Mouse (Mus musculus): Measurements from ENCODE around the gene Lypd6b.

Gene Lypd6b

GRCm38 (mm10) chr2:49825588-49825987 lies 38.1 kb downstream of the Lypd6b start:
- DNase-seq: no peak

DNA sequence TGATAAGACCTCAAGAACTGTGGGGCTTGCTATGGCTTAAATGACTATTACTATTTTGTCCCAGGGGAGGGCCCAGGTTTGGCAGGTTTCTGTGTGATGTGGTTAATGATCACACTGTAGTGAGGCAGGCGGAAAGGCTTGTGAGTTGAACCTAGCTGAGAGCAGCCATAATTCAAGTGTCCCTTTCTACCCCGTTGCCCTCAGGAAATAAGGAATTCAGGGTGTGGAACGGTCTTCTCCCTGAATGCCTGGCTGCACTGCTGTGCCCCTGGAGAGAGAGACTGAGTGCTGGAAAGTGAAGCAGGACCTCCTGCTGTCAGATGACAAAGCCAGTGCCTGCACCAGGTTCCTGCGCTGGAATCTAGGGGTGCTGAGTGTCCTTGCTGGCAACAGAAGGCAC lies 40.3 kb downstream of the Lypd6b start:
- no peak for DNase-seq

DNA sequence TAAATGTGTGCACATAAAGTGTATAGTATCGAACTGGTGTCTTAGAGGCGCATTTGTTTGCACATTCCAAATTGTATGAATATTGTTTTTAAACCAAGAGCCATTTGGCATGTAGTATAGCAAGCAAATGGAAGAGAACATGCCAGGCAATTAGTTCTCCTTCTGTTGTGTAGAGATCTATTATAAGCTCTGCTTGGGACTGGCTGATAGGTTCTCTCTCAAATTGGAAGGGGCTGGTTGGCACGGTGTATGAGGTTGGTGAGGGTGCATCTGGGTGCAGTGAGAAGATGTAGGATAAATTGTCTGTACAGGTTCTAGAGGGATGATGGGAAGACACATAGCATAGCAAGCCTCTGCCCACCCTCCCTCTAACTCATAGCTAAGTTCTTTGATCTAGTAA lies 42.9 kb downstream of the Lypd6b start:
- DNase-seq: no peak

GRCm38 (mm10) chr2:49832277-49832803 lies 44.9 kb downstream of the Lypd6b start:
- no peak for DNase-seq

- no peak for DNase-seq
These were observed 50.1 kb downstream of the Lypd6b start for GRCm38 (mm10) chr2:49837454-49838059.

DNA sequence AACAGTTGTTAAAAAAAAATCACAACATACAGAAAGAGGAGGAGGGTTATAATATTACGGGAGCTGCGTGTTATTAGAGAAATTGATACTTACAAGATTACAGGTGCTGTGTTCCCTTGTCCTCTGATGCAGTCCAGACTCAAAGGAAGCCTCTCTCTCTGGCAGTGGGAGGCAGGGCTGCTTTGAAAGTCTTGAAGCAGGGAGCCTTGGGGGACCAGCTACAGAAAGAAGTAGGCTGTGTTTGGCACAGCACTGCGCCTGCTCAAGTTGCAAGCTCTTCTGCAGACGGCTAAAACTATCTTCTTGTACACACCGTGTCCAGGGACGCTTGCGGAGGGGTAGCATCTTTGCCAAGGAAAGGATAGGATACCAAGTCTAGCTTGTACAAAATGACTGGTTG lies 51.1 kb downstream of the Lypd6b start:
- DNase-seq: no peak

DNA sequence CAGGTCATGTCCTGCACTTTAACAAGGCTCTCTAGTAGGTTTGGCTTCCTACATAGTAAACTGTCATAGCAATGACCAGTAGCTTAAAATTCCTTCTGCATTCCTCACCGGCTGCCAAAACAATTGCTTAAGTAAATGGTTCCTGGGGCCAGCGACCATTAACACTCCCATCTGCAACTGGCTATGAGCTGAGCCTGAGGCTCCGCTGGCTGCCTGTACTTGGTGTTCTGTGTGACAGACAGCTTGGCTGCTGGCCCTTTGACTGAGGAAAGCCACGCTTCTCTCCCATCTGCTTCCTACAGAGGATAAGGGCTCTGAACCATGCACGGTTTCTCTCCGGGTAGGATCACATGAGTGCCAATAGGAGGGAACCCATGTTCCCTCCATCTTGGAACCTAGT lies 53.1 kb downstream of the Lypd6b start:
- no peak for DNase-seq

GRCm38 (mm10) chr2:49841089-49841488 lies 53.6 kb downstream of the Lypd6b start:
- DNase-seq: no peak

DNA sequence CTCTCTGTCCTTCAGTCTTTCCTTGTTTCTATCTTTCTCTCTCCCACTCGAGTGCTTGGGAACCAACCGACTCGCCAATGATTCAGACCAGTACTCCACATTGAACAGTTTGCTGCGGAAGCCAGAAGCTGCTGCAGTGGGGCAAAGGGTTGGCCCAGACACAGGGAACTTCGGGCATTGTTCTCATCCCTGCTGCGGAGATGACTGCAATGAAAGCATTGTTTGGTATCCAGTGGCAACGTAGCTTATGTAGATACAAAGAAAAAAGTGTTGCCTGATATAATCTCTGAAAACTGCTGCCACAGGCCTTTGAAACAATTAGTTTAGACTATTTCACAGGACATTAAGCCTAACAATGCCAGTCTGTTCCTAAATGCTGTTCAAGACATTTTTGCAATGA lies 57.6 kb downstream of the Lypd6b start:
- no peak for DNase-seq

DNA sequence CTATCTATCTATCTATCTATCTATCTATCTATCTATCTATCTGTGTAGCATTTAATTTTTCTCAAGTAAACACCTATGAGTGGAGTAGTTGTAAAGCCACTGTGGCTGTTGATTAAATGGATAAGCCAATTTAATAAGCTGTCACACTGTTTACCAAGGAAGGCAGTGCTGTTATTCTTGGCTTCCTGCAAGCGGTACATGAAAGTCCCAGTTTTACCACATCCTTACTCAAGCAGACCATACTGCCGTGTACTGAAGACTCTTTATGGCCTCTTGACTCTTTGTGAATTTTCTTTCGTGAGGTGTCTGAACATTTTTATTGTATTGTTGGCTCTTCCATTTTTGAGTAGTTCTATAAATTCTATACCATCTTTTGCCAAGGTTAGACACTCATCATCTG lies 58.6 kb downstream of the Lypd6b start:
- no peak for DNase-seq

DNA sequence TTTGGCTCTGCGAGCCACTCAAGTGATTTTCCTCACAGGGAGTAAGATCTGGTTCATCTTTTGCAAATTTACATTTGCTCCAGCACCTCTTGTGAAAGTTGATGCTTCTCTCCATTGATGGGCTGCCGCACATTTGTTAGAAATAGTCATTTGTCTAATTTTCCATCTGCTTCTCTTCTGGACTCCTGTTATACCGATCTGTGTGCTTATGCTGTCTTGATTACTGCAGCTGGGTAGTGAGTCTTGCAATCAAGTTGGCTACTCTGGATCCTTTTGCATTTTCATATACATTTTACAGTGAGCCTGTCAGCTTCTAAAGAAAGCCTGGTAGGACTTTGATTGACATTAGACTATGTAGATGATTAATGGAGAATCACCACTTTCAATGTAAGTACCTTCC lies 59.4 kb downstream of the Lypd6b start:
- no peak for DNase-seq

- no peak for DNase-seq
These were observed 60.3 kb downstream of the Lypd6b start for GRCm38 (mm10) chr2:49847831-49848230.

GRCm38 (mm10) chr2:49849771-49850170 lies 62.3 kb downstream of the Lypd6b start:
- no peak for DNase-seq

- DNase-seq: no peak
These were observed 64.5 kb downstream of the Lypd6b start for GRCm38 (mm10) chr2:49851977-49852376.

DNA sequence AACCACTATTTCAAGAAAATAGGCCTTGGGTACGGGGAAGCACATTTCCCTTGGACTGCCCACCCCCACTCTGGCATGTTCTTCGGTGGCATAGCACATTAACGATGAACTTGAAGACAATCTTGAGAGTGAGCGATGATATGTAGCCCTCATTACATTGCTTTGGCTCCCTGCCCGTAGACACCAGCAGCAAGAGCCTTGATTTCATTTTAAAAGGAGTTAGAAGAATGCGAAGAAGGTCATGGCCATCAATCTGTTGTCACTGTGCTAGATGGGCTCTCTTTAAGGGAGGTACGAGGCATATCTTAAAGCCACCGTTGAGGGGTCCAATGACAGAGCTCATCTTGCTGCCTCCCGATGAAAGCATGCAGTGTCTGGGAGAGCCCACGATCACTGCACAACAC lies 68.7 kb downstream of the Lypd6b start:
- no peak for DNase-seq

- DNase-seq: no peak
These were observed 69.1 kb downstream of the Lypd6b start for GRCm38 (mm10) chr2:49856584-49856983.

- DNase-seq: no peak
These were observed 72.9 kb downstream of the Lypd6b start for GRCm38 (mm10) chr2:49860219-49860962.

DNA sequence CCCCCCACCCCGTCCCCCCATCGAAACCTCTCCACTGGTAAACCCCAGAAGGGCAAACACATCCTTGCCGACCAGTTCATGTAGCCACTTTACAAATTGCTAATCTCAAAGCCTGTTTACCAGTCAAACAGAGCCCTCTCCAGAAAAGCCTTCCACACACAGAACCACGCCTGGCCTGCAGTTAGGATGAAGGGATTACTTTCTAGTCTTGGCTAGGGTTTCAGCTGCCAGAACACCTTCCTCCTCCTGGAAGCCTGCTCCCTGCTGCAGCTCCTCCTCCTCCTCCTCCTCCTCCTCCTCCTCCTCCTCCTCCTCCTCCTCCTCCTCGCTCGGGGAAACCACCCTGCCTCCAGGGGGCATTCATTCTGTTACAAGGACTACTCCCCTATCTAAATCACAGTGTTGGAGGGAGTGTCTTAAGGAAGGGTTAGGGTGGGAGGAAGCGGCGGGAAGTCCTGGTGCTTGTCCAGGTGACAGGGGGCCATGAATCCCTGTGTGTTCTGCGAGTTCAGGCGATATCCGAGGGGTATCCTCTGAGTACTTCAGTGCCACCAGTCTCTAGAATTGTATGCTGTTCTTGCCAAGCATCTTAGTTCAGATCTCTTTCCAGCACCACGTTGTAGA lies 73.6 kb downstream of the Lypd6b start:
- DNase-seq: no peak

DNA sequence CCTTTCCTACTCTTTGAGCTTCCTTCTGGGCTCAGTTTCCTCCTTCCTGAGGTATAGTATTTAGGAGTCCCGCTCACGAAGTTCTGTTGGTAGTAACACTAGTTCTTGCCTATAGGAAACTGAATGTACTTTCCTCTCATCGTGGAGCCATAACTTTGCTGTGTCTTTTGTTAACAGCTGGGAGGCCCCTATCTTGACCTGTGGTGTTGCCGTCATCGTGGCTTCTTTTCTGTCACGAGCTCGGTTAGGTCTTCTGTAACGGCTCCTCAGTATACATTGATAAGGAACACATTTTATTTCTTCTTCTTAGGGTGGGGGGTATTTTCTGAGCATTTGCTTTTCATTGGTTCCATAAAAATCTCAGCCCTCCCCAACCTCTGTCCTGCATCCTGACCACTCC lies 74.2 kb downstream of the Lypd6b start:
- DNase-seq: no peak

GRCm38 (mm10) chr2:49868116-49868858 lies 80.8 kb downstream of the Lypd6b start:
- DNase-seq: no peak

DNA sequence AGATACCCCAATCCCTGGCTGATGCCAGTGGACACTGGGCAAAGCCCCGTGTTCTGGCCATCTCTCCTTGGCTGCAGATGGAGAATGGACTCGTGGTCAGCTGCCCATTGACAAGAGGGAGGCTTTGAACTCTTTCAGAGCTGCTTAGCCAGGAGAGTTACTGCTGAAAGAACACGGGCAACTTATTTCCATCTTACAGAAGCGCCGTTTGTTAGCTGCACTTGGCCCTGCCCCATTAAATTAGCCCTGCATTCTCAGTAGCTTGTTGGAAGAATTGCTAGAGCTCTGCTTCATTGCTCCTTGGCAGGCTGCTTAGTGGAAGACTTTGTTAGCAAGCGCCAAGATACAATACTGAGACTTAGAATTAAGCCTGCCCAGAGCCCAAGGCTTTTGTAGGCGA lies 81.6 kb downstream of the Lypd6b start:
- no peak for DNase-seq

- DNase-seq: no peak
These were observed 82.5 kb downstream of the Lypd6b start for GRCm38 (mm10) chr2:49869782-49870514.

DNA sequence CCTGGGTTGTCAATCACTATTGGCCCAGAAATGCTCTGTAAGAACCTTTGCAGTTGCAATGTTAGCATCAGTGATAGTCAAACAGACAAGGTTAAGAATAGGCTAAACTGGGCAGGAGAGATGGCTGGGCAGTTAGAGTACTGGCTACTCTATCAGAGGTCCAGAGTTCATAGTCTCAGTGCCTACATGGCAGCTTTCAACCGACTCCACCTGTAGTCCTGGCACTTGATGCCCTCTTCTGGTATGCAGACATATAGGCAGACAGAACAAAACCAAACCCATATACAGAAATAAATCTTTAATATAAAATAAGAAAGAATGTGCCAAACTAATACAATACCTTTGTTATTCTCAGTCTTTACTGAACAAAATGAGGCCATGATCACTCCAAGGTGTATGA lies 83.5 kb downstream of the Lypd6b start:
- no peak for DNase-seq
